Mouse (Mus musculus) small intestine, adult 2 months (tissue): ENCODE measurements around the gene Sh2d6.

Source experiments
- CTCF ChIP-seq: fragments of 200-500 bp; IDR thresholded peaks from 2 replicates; pipeline ENCODE4 v1.5.1; 2012; ENCODE audit warnings: low read depth, mild to moderate bottlenecking, control low read depth, inconsistent platforms, low read length, moderate library complexity, mixed read lengths; ENCODE audit not compliant: insufficient replicate concordance, insufficient read length; ENCODE audit errors: extremely low read depth
- POLR2A ChIP-seq: fragments of 200-500 bp; IDR thresholded peaks from 2 replicates; pipeline ENCODE4 v1.6.1; 2012; ENCODE audit warnings: low read depth, mild to moderate bottlenecking, control low read depth, inconsistent platforms, low read length, moderate library complexity

GRCm38 (mm10) chr6:72479645-72480421 lies 41.7 kb downstream of the Sh2d6 start:
- TF ChIP-seq POLR2A, result no peak
- TF ChIP-seq CTCF, result no peak
